Mouse (Mus musculus) G1E (cell line): ENCODE measurements around the gene Cirbp. TPM values are rescaled to one million over a fixed set of nuclear protein-coding genes. Genes with fewer than 3 reads are reported as not detected.

Experiments used
- ATAC-seq: 2 replicates; pipeline ENCODE4 v1.8.0; 2016; ENCODE audit warnings: mild to moderate bottlenecking; ENCODE audit not compliant: insufficient number of reproducible peaks, poor library complexity, low FRiP score, severe bottlenecking; ENCODE audit errors: extremely low read depth
- DNase-seq: peaks from one replicate; pipeline ENCODE4 v3.0.0; 2012; ENCODE audit warnings: low spot score
- H3K27me3 ChIP-seq: 2 replicates; pipeline ENCODE4 v1.6.1; 2012; ENCODE audit warnings: mild to moderate bottlenecking, low read length, inconsistent platforms; ENCODE audit not compliant: insufficient read depth
- H3K36me3 ChIP-seq: replicated peaks from 2 replicates; pipeline ENCODE3; 2012; ENCODE audit warnings: mild to moderate bottlenecking, inconsistent platforms
- H3K4me1 ChIP-seq: 2 replicates; pipeline ENCODE4 v1.6.1; 2012; ENCODE audit warnings: low read depth, low read length, inconsistent platforms, mixed read lengths; ENCODE audit not compliant: insufficient read depth
- H3K4me3 ChIP-seq: 2 replicates; pipeline ENCODE4 v1.5.1; 2012; ENCODE audit warnings: low read depth, mild to moderate bottlenecking, inconsistent platforms, low read length, moderate library complexity, mixed read lengths
- H3K9me3 ChIP-seq: replicated peaks from 2 replicates; pipeline ENCODE4 v1.6.1; 2012; ENCODE audit warnings: inconsistent platforms
- CTCF ChIP-seq: IDR thresholded peaks from 2 replicates; pipeline ENCODE4 v1.5.1; 2012; ENCODE audit warnings: low read depth, low read length, inconsistent platforms, mixed read lengths
- GATA1 ChIP-seq: IDR thresholded peaks from 2 replicates; pipeline ENCODE4 v1.6.1; 2012; ENCODE audit warnings: borderline replicate concordance, low read length, inconsistent platforms, mixed read lengths
- GATA2 ChIP-seq: IDR thresholded peaks from 2 replicates; pipeline ENCODE4 v1.6.1; 2012; ENCODE audit warnings: low read depth, low read length, inconsistent platforms, borderline replicate concordance
- POLR2AphosphoS5 ChIP-seq: IDR thresholded peaks from 2 replicates; pipeline ENCODE4 v1.6.1; 2012; ENCODE audit warnings: low read depth, low read length, inconsistent platforms; ENCODE audit not compliant: insufficient replicate concordance
- TAL1 ChIP-seq: conservative IDR thresholded peaks from 2 replicates; pipeline ENCODE4 v1.6.1; 2012; ENCODE audit warnings: low read depth, low read length, inconsistent platforms, mixed read lengths
- polyA plus RNA-seq: library from polyadenylated mRNA; stranded (reverse); fragments of >175 nt; gene quantifications from 2 replicates; pipeline ENCODE4 v1.2.3, GENCODE M21; 2012
- total RNA-seq, 2 experiments: library from RNA; stranded (forward) in 1 of 2; stranded (reverse) in 1 of 2; fragments of 200-1000 nt in 1 of 2; fragments of >200 nt in 1 of 2; fragmentation: Nextera tagmentation in 1 of 2; gene quantifications; 2 replicates each; pipeline ENCODE4 v1.2.3; 2014 to 2017

Gene Cirbp
- total and polyA plus RNA-seq, 3 experiments, result 21.2 to 45.2 (median 34.8) TPM

DNA sequence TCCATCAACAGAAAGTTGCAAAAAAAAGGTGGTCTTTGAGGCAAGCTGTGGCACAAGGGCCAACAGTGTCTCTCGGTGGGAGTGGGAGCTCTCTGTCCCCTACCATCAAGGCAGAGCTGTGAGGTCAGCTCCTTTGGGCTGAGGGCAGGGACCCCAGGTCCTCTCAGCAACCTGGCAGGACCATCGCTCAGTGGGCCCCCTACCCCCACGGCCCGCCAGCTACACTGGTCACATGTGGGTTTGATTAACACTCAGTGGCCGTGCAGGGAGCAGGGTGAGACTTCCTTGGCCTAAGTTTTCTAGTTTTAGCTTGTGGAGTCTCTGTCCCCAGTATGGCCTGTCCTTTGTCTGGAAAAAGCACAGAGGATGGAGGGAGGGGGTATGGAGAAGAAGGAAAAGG is 15.0 kb downstream of the Cirbp start:
- TF ChIP-seq TAL1 (no peak), GATA2 (no peak), POLR2AphosphoS5 (no peak), CTCF (no peak), GATA1 (no peak)
- no peak for ATAC-seq
- no peak for DNase-seq
- peaks cover 14% of the 10 kb centered on the region for H3K4me1 ChIP-seq
- H3K9me3 ChIP-seq, result no peaks in the 10 kb centered on the region
- no peak overlapping the region for H3K4me3 ChIP-seq
- H3K36me3 ChIP-seq, result peaks cover 10% of the 10 kb centered on the region
- H3K27me3 ChIP-seq, result peaks cover 76% of the 10 kb centered on the region

DNA sequence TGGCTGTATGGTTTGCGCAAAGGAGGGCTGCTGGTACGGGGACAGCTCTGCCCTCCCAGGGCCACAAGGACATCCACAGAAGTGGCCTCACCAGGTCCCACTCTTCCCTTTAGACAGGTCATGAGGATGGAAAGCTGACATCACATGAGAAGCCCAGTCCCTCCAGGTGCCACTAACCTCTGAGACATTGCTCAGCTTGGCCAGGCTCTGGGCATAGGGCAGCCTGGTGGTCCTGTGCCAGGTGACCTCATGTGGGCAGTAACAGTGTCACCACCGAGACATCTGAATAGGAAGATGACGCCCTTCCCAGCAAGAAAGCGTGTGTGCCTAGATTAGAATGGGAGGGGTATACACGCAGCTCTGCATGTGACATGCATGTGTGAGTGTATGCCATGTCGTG is 16.8 kb downstream of the Cirbp start:
- Histone ChIP-seq H3K27me3 (peaks cover 90% of the 10 kb centered on the region), H3K4me1 (peaks cover 14% of the 10 kb centered on the region), H3K36me3 (no peaks in the 10 kb centered on the region), H3K4me3 (no peak overlapping the region), H3K9me3 (no peaks in the 10 kb centered on the region)
- no peak for ATAC-seq
- no peak for TF ChIP-seq POLR2AphosphoS5
- TF ChIP-seq CTCF, result no peak
- TF ChIP-seq TAL1, result no peak
- no peak for TF ChIP-seq GATA2
- no peak for TF ChIP-seq GATA1
- no peak for DNase-seq

DNA sequence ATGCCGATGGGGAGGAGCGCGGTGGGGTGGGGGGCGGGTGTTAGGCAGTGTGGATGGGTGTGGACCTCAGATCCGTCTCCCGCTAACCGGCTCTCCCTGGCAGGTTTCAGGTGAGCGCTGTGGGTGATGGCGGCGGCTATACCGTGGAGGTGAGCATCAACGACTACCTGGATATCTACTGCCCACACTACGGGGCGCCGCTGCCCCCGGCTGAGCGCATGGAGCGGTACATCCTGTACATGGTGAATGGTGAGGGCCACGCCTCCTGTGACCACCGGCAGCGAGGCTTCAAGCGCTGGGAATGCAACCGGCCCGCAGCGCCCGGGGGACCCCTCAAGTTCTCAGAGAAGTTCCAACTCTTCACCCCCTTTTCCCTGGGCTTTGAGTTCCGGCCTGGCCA is 20.9 kb downstream of the Cirbp start:
- no peak overlapping the region for H3K4me3 ChIP-seq
- ATAC-seq (no peak), DNase-seq (no peak)
- H3K4me1 ChIP-seq, result peaks cover 3% of the 10 kb centered on the region; the same call in 1 of the 2 replicates
- H3K27me3 ChIP-seq, result peaks cover 81% of the 10 kb centered on the region
- H3K9me3 ChIP-seq, result no peaks in the 10 kb centered on the region
- no peaks in the 10 kb centered on the region for H3K36me3 ChIP-seq
- TF ChIP-seq POLR2AphosphoS5 (no peak), GATA1 (no peak), GATA2 (no peak), TAL1 (no peak), CTCF (no peak)

DNA sequence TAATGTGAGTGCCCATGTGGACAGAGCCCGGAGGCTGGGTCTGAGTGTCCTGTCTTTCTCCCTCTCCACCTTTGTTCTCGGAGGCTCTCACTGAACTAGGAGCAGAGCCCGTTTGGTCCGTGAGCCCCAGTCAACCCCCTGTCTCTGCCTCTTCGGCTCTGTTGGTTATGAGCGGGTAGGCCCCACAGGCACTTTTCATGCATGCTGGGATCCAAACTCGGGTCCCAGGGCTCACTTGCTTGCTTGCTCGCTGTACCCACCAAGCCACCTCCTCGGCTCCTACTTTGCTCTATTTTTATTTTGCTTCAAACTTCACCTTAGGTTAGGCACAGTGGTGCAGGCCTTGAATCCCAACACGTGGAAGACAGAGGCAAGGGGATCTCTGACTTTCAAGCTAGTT is 22.0 kb downstream of the Cirbp start:
- Histone ChIP-seq H3K9me3 (no peaks in the 10 kb centered on the region), H3K27me3 (peaks cover 79% of the 10 kb centered on the region), H3K4me3 (no peak overlapping the region), H3K36me3 (no peaks in the 10 kb centered on the region), H3K4me1 (peaks cover 3% of the 10 kb centered on the region; the same call in 1 of the 2 replicates)
- ATAC-seq, result no peak
- no peak for DNase-seq
- TF ChIP-seq GATA2 (no peak), POLR2AphosphoS5 (no peak), TAL1 (no peak), CTCF (no peak), GATA1 (no peak)

DNA sequence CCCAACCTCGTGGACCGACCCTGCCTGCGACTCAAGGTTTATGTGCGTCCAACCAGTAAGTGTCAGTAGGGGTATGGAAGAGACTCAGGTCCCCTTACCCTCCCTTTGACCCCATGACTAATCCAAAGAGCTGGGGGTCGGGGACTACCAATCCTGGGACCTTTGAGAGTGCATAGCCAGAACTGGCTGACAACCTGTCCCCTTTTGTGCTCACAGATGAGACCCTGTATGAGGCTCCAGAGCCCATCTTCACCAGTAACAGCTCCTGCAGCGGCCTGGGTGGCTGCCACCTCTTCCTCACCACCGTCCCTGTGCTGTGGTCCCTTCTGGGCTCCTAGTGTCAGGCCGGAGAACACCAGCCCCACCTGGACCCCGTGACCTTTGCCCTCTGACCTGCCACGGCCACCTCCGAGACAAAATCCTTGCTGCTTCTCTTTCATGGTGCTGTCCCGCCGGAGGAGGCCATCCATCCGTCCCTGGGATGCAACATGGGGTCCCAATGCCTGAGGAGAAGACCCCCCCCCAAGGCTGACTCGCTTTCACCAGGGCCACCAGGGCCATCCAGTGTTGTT is 22.8 kb downstream of the Cirbp start:
- Histone ChIP-seq H3K4me3 (no peak overlapping the region), H3K27me3 (peaks cover 80% of the 10 kb centered on the region), H3K4me1 (peaks cover 3% of the 10 kb centered on the region; the same call in 1 of the 2 replicates), H3K36me3 (no peaks in the 10 kb centered on the region), H3K9me3 (no peaks in the 10 kb centered on the region)
- ATAC-seq, result no peak
- no peak for DNase-seq
- no peak for TF ChIP-seq CTCF
- TF ChIP-seq POLR2AphosphoS5, result no peak
- no peak for TF ChIP-seq GATA1
- TF ChIP-seq GATA2, result no peak
- no peak for TF ChIP-seq TAL1

DNA sequence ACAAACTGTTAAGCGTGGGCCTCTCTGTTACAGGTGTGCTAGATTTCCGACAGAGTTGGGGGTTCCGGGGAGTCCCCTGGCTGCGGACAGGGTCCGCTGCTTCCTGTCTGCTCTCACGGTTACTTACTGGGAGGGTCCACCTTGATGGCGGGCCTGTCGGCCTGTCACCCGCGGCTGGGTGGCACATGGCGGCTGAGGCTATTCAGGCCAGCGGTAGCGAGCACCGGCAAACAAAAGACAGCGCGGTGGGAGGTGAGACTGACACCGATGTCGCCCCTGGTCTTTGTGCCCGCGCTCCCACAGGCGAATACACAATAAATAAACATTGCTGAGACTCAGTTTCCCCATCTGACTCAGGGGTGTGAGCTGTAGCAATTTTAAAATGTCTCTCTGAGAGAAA is 24.2 kb downstream of the Cirbp start:
- Histone ChIP-seq H3K4me1 (peaks cover 3% of the 10 kb centered on the region; the same call in 1 of the 2 replicates), H3K36me3 (no peaks in the 10 kb centered on the region), H3K9me3 (no peaks in the 10 kb centered on the region), H3K4me3 (no peak overlapping the region), H3K27me3 (peaks cover 80% of the 10 kb centered on the region)
- ATAC-seq (no peak), DNase-seq (no peak)
- no peak for TF ChIP-seq POLR2AphosphoS5
- no peak for TF ChIP-seq TAL1
- TF ChIP-seq GATA2, result no peak
- TF ChIP-seq CTCF, result no peak
- no peak for TF ChIP-seq GATA1
